In genomic region chrX:42973562-42973961, GRCm38 (mm10) we compare ENCODE assay signal across 10 mouse cellular contexts.
DNase-seq lines count a peak whose midpoint lies in the region; ATAC-seq and TF ChIP-seq lines count a peak whose summit lies in the region.
"Had no signal": no experiment of that assay in that cellular context is flagged by ENCODE, and none has a peak within 500 bp of the region (broad histone marks: within the 10 kb centered on the region; RNA-seq: fewer than 3 reads in every experiment).

No protein-coding gene starts in this region.

- no peak for ATAC-seq in limb, embryonic 14.5 days (ENCODE audit: low FRiP score, low read depth)
- ATAC-seq in heart, embryonic 12.5 days (ENCODE audit: insufficient number of reproducible peaks, low FRiP score), result no peak

- no peak overlapping the region for H3K9ac ChIP-seq in limb, embryonic 14.5 days (ENCODE audit: low read depth, low read length, severe bottlenecking)
- no peak overlapping the region for H3K9ac ChIP-seq in heart, embryonic 12.5 days
- H3K9ac ChIP-seq: midbrain, embryonic 12.5 days had no signal

- no peak overlapping the region for H3K27ac ChIP-seq in limb, embryonic 14.5 days (replicated peaks; ENCODE audit: low read depth, low read length)
- no peak overlapping the region for H3K27ac ChIP-seq in heart, embryonic 12.5 days (ENCODE audit: poor library complexity, severe bottlenecking)
- H3K27ac ChIP-seq: midbrain, embryonic 12.5 days had no signal

- H3K9me3 ChIP-seq in limb, embryonic 14.5 days (ENCODE audit: control insufficient read depth, low read length), result no peaks in the 10 kb centered on the region
- no peaks in the 10 kb centered on the region for H3K9me3 ChIP-seq in heart, embryonic 12.5 days (replicated peaks)
- H3K9me3 ChIP-seq: midbrain, embryonic 12.5 days had no signal

- no peaks in the 10 kb centered on the region for H3K4me1 ChIP-seq in limb, embryonic 14.5 days (ENCODE audit: control insufficient read depth, insufficient read depth, low read length)
- no peaks in the 10 kb centered on the region for H3K4me1 ChIP-seq in heart, embryonic 12.5 days (replicated peaks)
- H3K4me1 ChIP-seq: midbrain, embryonic 12.5 days had no signal

- intact Hi-C loops in left cerebral cortex, postnatal 4 days (cut with DNase I), result no loop called here
- intact Hi-C loops in left cerebral cortex, postnatal 10 days (cut with DNase I), result no loop called here

- no peak for TF ChIP-seq POLR2A in limb, embryonic 14.5 days (IDR thresholded peaks at IDR 0.05; ENCODE audit: borderline replicate concordance, extremely low read depth, insufficient read depth, insufficient read length)

- H3K4me2 ChIP-seq in limb, embryonic 14.5 days (replicated peaks; ENCODE audit: low read depth, low read length, severe bottlenecking), result no peak overlapping the region
- no peak overlapping the region for H3K4me2 ChIP-seq in heart, embryonic 12.5 days
- H3K4me2 ChIP-seq: midbrain, embryonic 12.5 days had no signal

- no peaks in the 10 kb centered on the region for H3K27me3 ChIP-seq in limb, embryonic 14.5 days (ENCODE audit: control insufficient read depth, insufficient read depth, low read length)
- no peaks in the 10 kb centered on the region for H3K27me3 ChIP-seq in heart, embryonic 12.5 days (replicated peaks)
- H3K27me3 ChIP-seq: midbrain, embryonic 12.5 days had no signal

- peak; percentile 12 for DNase-seq in adrenal gland, postnatal 14 days
- no peak for DNase-seq in adrenal gland, adult 8-10 months
- peak; percentile 0 for DNase-seq in left cerebral cortex, postnatal 4 days
- DNase-seq in left cerebral cortex, postnatal 10 days (ENCODE audit: extremely low spot score in 1 of 2, low spot score in 2 of 2), result no peak
- DNase-seq in MEL-GATA-1-ER (ENCODE audit: extremely low read depth, low read depth), result peak; percentile 15
- DNase-seq in limb, embryonic 14.5 days (ENCODE audit: low spot score), result peak; percentile 9
- no peak for DNase-seq in adipocyte (ENCODE audit: low spot score)
- DNase-seq: heart, adult 11 months had no signal

- H3K36me3 ChIP-seq in limb, embryonic 14.5 days (ENCODE audit: control insufficient read depth, insufficient read depth, low read length), result no peaks in the 10 kb centered on the region
- H3K36me3 ChIP-seq in heart, embryonic 12.5 days, result no peaks in the 10 kb centered on the region
- H3K36me3 ChIP-seq: midbrain, embryonic 12.5 days had no signal

- no peak overlapping the region for H3K4me3 ChIP-seq in limb, embryonic 14.5 days (replicated peaks; ENCODE audit: low read length)
- no peak overlapping the region for H3K4me3 ChIP-seq in heart, embryonic 12.5 days
- H3K4me3 ChIP-seq: midbrain, embryonic 12.5 days had no signal

- 0% methylated on average over 1 of the region's 1 CpGs for WGBS in limb, embryonic 14.5 days
- WGBS in heart, embryonic 12.5 days, result 0% methylated on average over 1 of the region's 1 CpGs

Comparison
In these comparisons a context has a peak if more than half of its experiments do, and no peak if none do; other contexts are left out.
1. DNase-seq: peak in adrenal gland, postnatal 14 days (single experiment), left cerebral cortex, postnatal 4 days (single experiment), MEL-GATA-1-ER (single experiment) and limb, embryonic 14.5 days (single experiment); none in adrenal gland, adult 8-10 months (single experiment), left cerebral cortex, postnatal 10 days (0 of 2) and adipocyte (single experiment).